9 mouse cellular contexts compared by ENCODE assay signal in the genomic region with DNA sequence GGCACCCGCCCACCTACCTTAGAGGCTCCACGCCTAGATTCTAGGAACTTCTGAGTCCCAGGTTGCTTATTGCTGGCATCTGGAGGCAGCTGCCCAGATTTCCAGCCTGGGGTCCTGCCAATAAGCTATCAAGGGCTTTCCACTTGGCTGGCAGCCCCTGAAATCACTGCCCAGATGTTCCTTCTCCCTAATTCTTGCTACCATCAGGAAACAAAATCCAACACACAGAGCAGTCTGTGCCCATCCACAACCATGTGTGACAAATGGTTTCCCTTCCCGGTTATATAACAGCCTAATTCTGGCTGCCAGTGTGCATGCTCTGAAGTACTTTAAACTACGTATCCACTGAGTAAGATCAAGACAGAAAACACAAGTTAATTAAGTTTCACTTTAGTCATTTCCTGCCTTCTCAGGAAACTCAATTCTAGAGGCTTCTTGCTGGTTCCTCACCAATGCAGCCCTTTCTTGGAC. TPM values are rescaled to one million over a fixed set of nuclear protein-coding genes. Genes with fewer than 3 reads are reported as not detected.
DNase-seq lines count a peak whose midpoint lies in the region; ATAC-seq lines count a peak whose summit lies in the region.
"Had no signal": no experiment of that assay in that cellular context is flagged by ENCODE, and none has a peak within 500 bp of the region (broad histone marks: within the 10 kb centered on the region; RNA-seq: fewer than 3 reads in every experiment).

No protein-coding gene starts in this region.

- WGBS in midbrain, embryonic 11.5 days = 89% methylated on average over 4 of the region's 4 CpGs
- 87% methylated on average over 4 of the region's 4 CpGs for WGBS in midbrain, embryonic 16.5 days
- WGBS in neural tube, embryonic 15.5 days = 62% methylated on average over 4 of the region's 4 CpGs

- ATAC-seq in midbrain, embryonic 11.5 days (ENCODE audit: low FRiP score) = no peak
- ATAC-seq in midbrain, embryonic 16.5 days = no peak
- peak; percentile 30; the same call in 1 of the 2 replicates for ATAC-seq in neural tube, embryonic 15.5 days (ENCODE audit: low FRiP score)

- no peaks in the 10 kb centered on the region for H3K4me1 ChIP-seq in midbrain, embryonic 11.5 days (ENCODE audit: control insufficient read depth, insufficient read depth, low read length)
- H3K4me1 ChIP-seq in midbrain, embryonic 16.5 days (ENCODE audit: control insufficient read depth, insufficient read depth, low read length) = peaks cover 2% of the 10 kb centered on the region; the same call in 1 of the 2 replicates
- H3K4me1 ChIP-seq in neural tube, embryonic 15.5 days = peaks cover 22% of the 10 kb centered on the region

- no peaks in the 10 kb centered on the region for H3K36me3 ChIP-seq in midbrain, embryonic 11.5 days (ENCODE audit: control insufficient read depth, insufficient read depth, low read length)
- H3K36me3 ChIP-seq in midbrain, embryonic 16.5 days (ENCODE audit: control insufficient read depth, insufficient read depth, low read length) = no peaks in the 10 kb centered on the region
- no peaks in the 10 kb centered on the region for H3K36me3 ChIP-seq in neural tube, embryonic 15.5 days

- no peak overlapping the region for H3K9ac ChIP-seq in midbrain, embryonic 11.5 days (ENCODE audit: low read length)
- H3K9ac ChIP-seq in midbrain, embryonic 16.5 days (ENCODE audit: low read depth, low read length) = no peak overlapping the region
- no peak overlapping the region for H3K9ac ChIP-seq in neural tube, embryonic 15.5 days (replicated peaks)
- H3K9ac ChIP-seq: lung, embryonic 14.5 days had no signal

- H3K27me3 ChIP-seq in midbrain, embryonic 11.5 days (ENCODE audit: control insufficient read depth, insufficient read depth, low read length) = no peaks in the 10 kb centered on the region
- H3K27me3 ChIP-seq in midbrain, embryonic 16.5 days (ENCODE audit: control insufficient read depth, insufficient read depth, low read depth, low read length) = no peaks in the 10 kb centered on the region
- H3K27me3 ChIP-seq in neural tube, embryonic 15.5 days (replicated peaks) = no peaks in the 10 kb centered on the region

- H3K4me3 ChIP-seq in midbrain, embryonic 11.5 days (ENCODE audit: low read depth, low read length) = no peak overlapping the region
- no peak overlapping the region for H3K4me3 ChIP-seq in midbrain, embryonic 16.5 days (ENCODE audit: low read depth, low read length)
- no peak overlapping the region for H3K4me3 ChIP-seq in neural tube, embryonic 15.5 days (replicated peaks)

- H3K4me2 ChIP-seq in midbrain, embryonic 11.5 days = no peak overlapping the region
- H3K4me2 ChIP-seq in midbrain, embryonic 16.5 days (ENCODE audit: low read length) = no peak overlapping the region
- no peak overlapping the region for H3K4me2 ChIP-seq in neural tube, embryonic 15.5 days
- H3K4me2 ChIP-seq: lung, embryonic 14.5 days had no signal

- DNase-seq in cerebellum, postnatal 10 days = peak; percentile 19 to 20
- no peak for DNase-seq in cerebellum, postnatal 4 days (ENCODE audit: low spot score in 2 of 2)
- DNase-seq in midbrain, embryonic 11.5 days (ENCODE audit: low spot score, missing footprints) = peak; percentile 28
- peak; percentile 19 for DNase-seq in gonadal fat pad, adult 2 months (ENCODE audit: low read depth)
- DNase-seq in spleen, adult 12 weeks (ENCODE audit: low spot score) = no peak
- DNase-seq in urinary bladder, postnatal 25 days (ENCODE audit: low spot score) = no peak
- DNase-seq: lung, embryonic 14.5 days had no signal

- no peak overlapping the region for H3K27ac ChIP-seq in midbrain, embryonic 11.5 days (ENCODE audit: low read depth, low read length)
- no peak overlapping the region for H3K27ac ChIP-seq in midbrain, embryonic 16.5 days (ENCODE audit: low read length)
- peak overlapping the region; percentile 45; the same call in 1 of the 2 replicates for H3K27ac ChIP-seq in neural tube, embryonic 15.5 days (replicated peaks)

- H3K9me3 ChIP-seq in midbrain, embryonic 11.5 days (ENCODE audit: control insufficient read depth, low read length) = no peaks in the 10 kb centered on the region
- H3K9me3 ChIP-seq in midbrain, embryonic 16.5 days (replicated peaks; ENCODE audit: control insufficient read depth, low read length, poor library complexity, severe bottlenecking) = no peaks in the 10 kb centered on the region
- no peaks in the 10 kb centered on the region for H3K9me3 ChIP-seq in neural tube, embryonic 15.5 days (replicated peaks)

RNA-seq across cellular contexts. Expression of gene Kdm7a, which starts 34.9 kb away (rescaled TPM):
- polyA plus RNA-seq in midbrain, embryonic 11.5 days (2014; fragmentation: Nextera tagmentation; extraction: Ambion mirVana) = 15.8 and 17.0 TPM in 2 replicates
- 4.6 and 5.8 TPM in 2 replicates for polyA plus RNA-seq in midbrain, embryonic 16.5 days (2015; fragmentation: Nextera tagmentation; extraction: Ambion mirVana)
- polyA plus RNA-seq in gonadal fat pad, adult 2 months (2012; rRNA removed) = 6.5 and 8.5 TPM in 2 replicates
- polyA plus RNA-seq in neural tube, embryonic 15.5 days (2015; fragmentation: Nextera tagmentation; extraction: Ambion mirVana) = 3.9 and 4.1 TPM in 2 replicates

Comparison
In these comparisons a context has a peak if more than half of its experiments do, and no peak if none do; other contexts are left out.
1. DNase-seq: peak in cerebellum, postnatal 10 days (2 of 2), midbrain, embryonic 11.5 days (single experiment) and gonadal fat pad, adult 2 months (single experiment); none in cerebellum, postnatal 4 days (0 of 2), spleen, adult 12 weeks (single experiment) and urinary bladder, postnatal 25 days (single experiment).